Mouse (Mus musculus): ENCODE measurements around the gene Ttc8. TPM values are rescaled to one million over a fixed set of nuclear protein-coding genes. Genes with fewer than 3 reads are reported as not detected.
A peak's percentile ranks its signal among the peaks of the same experiment; 100 is the strongest.

The Ttc8 gene
- total RNA-seq, 2 experiments from 2014 or later, result 29.6 to 31.7 TPM

DNA sequence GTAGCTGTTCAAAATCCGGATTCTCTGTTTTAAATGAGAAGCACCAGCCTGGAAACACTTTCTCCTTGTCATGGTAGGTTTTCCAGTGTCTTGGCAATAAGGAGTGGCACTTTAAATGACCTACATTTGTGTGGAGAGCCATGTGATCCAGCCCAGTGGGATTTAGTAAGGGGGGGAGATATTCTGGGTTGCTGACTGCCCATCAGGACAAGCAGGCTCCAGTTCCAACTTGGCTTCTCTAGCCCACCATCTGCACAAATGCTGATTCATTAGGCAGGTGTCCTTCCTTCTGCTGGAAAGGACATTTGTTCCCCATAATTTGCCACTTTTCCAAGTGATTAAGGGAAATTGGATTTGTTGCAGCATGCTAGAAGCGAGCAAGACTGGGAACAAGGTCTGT, 105.9 kb downstream of the Ttc8 start:
- peak in 1 of 2 experiments; percentile 43 for DNase-seq (ENCODE audit: low spot score in 2 of 2)

DNA sequence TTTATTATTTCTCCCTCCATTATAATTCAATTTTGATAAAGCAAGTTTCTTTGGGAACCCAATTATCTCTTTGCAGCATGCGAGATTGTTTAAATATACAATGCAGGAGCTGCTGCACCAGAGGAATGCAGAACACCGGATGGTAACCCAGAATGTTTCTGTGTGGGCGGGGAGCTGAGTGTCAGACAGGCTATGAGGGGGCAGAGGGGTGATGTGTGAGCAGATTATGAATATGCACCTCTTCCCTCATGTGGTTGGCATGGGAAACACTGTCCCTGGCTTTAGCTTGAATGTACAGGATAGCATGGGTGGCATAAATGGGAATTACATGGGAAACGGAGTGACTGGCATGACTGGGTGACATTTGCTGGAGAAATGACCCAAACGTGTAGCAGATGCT, 108.3 kb downstream of the Ttc8 start:
- DNase-seq (ENCODE audit: low spot score in 2 of 2), result no peak

DNA sequence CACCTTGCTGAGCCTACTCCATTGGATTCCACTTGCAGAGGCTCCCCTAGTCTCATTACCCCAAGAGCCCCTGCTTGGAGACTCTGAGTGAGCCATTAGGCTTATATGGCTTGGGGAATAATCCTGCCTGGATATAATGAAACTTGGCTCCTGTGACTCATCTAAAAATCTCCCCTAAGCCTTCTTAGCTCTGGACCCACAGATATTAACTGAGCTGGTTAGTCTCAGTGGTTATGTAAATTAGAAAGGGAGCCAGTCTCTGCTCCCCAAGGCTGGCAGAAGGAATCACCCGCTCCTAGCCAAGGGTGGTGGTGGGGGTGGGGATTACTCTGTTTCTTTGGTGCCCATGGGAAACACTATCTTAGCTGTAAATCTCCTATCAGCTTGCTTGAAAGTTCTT, 109.6 kb downstream of the Ttc8 start:
- no peak for DNase-seq (ENCODE audit: low spot score in 2 of 2)

Other genes starting within 250 kb of the Ttc8 start
- 1 to 10 TPM; 5.8 to 7.3 TPM for gene Ptpn21, start 183.2 kb upstream of the Ttc8 start, total RNA-seq (2021)
- gene Zc3h14, start 173.6 kb upstream of the Ttc8 start, total RNA-seq (2021), result 100 to 1,000 TPM; 103 to 104 TPM
- gene Eml5, start 19.1 kb upstream of the Ttc8 start, total RNA-seq (2021), result 10 to 100 TPM; 82.0 to 93.5 TPM

All from layer of hippocampus, postnatal 10 days (tissue).